Mouse (Mus musculus): ENCODE data around the gene Sdc1.

Sdc1 gene

DNA sequence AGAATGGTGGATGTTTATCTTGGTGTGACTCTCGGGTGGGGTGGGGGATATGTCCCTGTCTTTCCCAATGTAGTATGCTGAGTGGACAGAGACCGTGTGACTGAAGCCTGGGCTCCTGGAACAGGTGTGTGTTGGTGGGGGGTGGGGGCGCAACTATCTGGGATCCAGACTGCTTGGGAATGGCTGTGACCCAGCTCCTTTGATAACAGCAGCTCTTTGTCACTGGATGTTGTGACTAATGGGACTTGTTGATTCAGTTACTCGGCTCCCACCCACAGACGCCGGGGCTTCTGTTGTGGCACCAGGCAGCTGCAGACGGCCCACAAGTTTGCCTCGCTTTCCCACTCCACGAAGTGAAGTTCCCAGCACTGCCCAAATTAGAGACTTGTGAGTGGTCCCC, 13.1 kb downstream of the Sdc1 start:
- no peak for DNase-seq

DNA sequence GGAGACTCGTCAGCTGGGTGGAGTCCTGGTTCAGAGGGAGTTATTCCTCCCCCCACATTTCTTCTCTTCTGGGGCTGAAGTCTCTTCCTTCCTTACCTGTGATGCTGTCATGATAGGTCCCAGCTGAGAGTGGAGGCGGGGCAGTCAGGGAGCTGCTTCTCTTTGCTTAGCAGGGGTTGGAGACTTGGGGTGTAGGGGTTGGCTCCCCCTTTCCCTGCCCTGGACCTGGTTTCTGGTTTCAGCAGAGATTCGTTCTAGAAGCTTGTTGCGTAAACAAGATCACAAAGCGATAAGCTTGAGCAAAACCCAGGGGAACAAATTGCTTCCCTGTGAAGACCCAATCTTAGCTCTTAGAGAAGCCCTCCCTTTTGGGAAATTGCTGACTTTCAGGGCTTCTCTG, 15.4 kb downstream of the Sdc1 start:
- DNase-seq, result no peak

DNA sequence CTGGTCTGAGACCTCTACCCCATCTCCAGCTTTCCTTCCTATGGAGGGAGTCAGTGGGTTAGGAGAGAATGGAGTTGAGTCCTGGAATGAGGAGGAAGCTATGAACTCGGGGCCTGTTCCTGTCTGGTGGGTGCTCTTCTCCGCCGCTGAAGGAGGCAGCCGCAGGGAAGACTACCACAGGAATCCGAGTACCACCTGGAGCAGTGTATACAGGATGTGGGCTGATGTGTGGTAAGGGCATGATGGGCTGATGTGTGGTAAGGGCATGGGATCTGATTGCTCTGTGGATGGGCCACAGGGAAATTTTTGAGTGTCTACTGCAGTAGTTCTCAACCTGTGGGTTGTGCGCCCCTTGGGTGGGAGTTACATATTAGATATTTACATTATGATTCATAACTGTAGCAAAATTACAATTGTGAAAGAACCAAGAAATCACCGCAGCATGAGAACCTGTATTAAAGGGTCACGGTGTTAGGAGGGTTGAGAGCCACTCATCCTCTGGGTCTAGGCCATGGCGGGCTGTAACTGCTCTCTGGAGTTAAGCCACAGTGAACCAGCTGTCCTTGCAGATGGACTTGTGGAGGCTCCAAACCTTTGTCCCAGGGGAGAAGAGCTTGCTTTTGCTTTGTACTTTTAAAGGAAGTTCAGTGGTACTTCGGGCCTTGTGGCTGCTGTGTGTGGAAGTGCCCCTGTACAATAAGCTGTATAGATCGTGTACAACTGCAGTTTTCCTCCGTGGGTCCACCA, 16.0 kb downstream of the Sdc1 start:
- no peak for DNase-seq

- DNase-seq, result no peak
Measured at GRCm38 (mm10) chr12:8788469-8788868, 17.3 kb downstream of the Sdc1 start.

- DNase-seq, result no peak
Measured at GRCm38 (mm10) chr12:8790615-8791014, 19.5 kb downstream of the Sdc1 start.

DNA sequence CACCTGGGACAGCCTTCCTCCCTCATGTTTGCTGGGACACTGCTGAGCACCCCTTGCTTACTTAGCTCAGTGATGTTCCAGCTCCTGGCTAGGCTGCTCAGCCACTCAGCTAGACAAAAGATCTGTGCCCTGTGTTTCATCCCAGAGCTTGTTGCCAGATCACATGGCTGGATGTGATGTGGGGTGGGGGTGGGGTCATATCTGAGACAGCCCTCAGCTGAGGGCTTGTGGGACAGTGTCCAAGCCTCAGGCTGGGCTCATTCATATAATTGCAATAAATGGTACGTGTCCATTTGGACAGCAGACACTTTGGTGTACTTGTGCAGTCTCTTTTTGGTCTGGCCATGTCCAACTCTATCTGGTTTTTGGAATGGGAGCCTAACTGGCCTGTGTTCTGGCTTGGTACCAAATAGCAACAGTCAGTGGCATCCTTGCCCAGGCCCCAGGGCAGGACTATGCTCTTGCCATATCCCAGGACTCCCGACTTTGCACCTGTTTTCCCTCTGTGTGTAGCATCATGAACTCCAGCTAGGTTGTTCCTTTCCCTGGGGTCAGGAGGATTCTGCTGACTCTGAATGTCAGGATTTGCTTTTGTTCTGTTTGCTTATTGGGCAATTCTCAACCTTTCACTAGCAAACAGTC, 22.4 kb downstream of the Sdc1 start:
- DNase-seq, result no peak

DNA sequence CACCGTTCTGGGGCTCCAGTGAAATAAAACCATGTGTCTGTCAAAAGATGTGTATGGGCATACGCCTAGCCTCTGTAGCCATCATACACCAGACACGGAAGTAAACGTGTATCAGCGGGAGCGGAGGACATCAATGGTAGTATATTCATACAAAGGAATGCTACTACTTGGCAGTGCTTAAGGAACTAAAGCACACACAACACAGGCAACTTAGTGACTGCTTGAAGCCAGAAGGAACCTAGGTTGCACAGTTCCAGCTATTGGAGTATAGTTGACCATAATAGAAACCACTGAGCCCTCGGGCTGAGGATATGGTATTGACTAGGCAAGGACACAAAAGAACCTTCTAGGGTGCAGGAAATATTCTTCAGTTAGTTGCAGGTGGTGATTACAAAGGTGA, 26.8 kb downstream of the Sdc1 start:
- DNase-seq, result no peak

DNA sequence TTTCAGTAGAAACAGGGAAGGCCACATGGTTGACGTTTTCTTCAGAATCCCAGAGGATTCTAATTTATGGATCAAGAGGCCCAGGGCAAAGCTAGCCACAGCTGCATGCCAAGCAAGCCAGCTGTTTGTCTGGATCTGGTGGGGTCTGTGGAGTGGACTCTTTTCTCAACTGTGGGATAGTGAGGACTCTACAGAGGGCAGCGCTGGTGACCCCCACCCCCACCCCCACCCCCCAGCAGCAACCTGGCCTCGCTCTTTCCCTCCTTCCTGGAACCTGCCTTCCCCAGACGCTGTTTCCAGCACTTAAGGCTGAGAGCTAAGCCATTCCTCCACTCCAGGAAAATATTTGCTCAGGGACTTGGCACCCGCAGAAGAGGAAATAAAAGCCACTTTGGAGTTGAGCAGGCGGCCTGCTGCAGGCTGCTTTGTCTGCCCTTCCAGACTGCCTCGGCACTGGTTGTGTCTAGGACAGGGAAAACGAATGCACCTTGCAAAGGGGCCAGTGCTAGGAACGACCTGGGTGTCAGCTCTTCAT, 27.4 kb downstream of the Sdc1 start:
- DNase-seq, result peak; percentile 32

GRCm38 (mm10) chr12:8803421-8804076, 32.4 kb downstream of the Sdc1 start:
- DNase-seq, result no peak

- no peak for DNase-seq
Measured at GRCm38 (mm10) chr12:8804077-8804456, 32.9 kb downstream of the Sdc1 start.

- DNase-seq, result no peak
Measured at GRCm38 (mm10) chr12:8804934-8805722, 34.0 kb downstream of the Sdc1 start.

GRCm38 (mm10) chr12:8809086-8809485, 38.0 kb downstream of the Sdc1 start:
- no peak for DNase-seq

- DNase-seq, result no peak
Measured at GRCm38 (mm10) chr12:8809626-8810025, 38.5 kb downstream of the Sdc1 start.

DNA sequence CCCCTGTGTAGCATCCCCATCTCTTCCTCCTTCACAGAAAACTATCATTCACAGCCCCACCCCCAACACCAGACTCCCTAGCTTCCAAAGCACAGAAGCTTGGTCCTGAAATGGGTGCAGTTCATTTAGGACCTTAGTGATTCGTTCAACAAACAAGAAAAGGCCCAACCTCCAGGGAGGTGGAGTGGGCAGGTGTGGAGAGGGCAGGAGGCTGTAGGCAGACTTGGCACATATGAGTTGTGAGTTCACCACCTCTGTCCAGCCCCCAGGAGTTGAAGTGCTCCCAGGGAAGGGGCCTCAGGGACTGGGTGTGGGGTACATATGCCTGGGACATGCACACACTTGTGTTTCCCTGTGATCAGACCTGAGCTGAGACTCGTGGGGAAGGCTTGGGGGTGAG, 39.8 kb downstream of the Sdc1 start:
- no peak for DNase-seq

DNA sequence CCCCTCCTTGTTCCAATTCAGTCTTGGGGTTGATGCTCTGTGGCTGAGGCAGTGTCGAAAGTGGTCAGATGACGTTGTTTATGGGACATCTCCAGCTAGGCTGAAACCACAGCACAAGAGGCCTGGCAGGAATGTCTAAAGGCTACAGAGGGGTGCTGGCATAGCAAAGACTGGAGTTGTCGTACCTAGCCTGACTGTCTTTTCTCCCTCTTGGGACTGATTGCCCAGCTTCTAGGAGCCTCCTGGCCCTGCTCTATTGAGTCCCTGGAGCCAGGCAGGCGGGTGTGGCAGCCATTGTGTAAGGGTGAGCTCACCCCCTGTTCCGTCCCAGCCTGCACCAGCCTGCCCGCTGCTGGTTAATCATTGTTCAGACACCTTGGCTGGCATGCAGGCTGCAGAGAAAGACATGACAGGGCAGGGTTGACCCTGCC, 40.3 kb downstream of the Sdc1 start:
- DNase-seq, result peak; percentile 88

GRCm38 (mm10) chr12:8811894-8812560, 40.9 kb downstream of the Sdc1 start:
- no peak for DNase-seq

GRCm38 (mm10) chr12:8817467-8818232, 46.5 kb downstream of the Sdc1 start:
- peak; percentile 65 for DNase-seq

- no peak for DNase-seq
Measured at GRCm38 (mm10) chr12:8818233-8818672, 47.1 kb downstream of the Sdc1 start.

- DNase-seq, result no peak
Measured at GRCm38 (mm10) chr12:8824995-8825703, 54.0 kb downstream of the Sdc1 start.

GRCm38 (mm10) chr12:8827014-8827715, 56.0 kb downstream of the Sdc1 start:
- DNase-seq, result no peak

All from kidney, postnatal 14 days (tissue).